Mouse (Mus musculus) embryo, embryonic 10 days (tissue): ENCODE data around the gene Rora.
A peak's percentile ranks its signal among the peaks of the same experiment; 100 is the strongest.

Source experiments
- DNase-seq: peaks from one replicate; pipeline ENCODE4 v3.0.0-alpha.2; 2015; ENCODE audit warnings: low spot score

The Rora gene

GRCm38 (mm10) chr9:69150224-69150623 is 496.6 kb downstream of the Rora start:
- peak; percentile 17 for DNase-seq

GRCm38 (mm10) chr9:69154684-69155083 is 501.1 kb downstream of the Rora start:
- no peak for DNase-seq

- DNase-seq, result no peak
These were observed 502.4 kb downstream of the Rora start for GRCm38 (mm10) chr9:69155836-69156595.

GRCm38 (mm10) chr9:69160818-69161217 is 507.2 kb downstream of the Rora start:
- no peak for DNase-seq

GRCm38 (mm10) chr9:69164653-69165052 is 511.1 kb downstream of the Rora start:
- no peak for DNase-seq

GRCm38 (mm10) chr9:69165096-69165836 is 511.7 kb downstream of the Rora start:
- no peak for DNase-seq

- DNase-seq, result no peak
These were observed 520.5 kb downstream of the Rora start for GRCm38 (mm10) chr9:69174061-69174460.

- no peak for DNase-seq
These were observed 521.0 kb downstream of the Rora start for GRCm38 (mm10) chr9:69174527-69175116.

- no peak for DNase-seq
These were observed 523.4 kb downstream of the Rora start for GRCm38 (mm10) chr9:69176988-69177387.

GRCm38 (mm10) chr9:69179224-69179623 is 525.6 kb downstream of the Rora start:
- no peak for DNase-seq

- no peak for DNase-seq
These were observed 527.4 kb downstream of the Rora start for GRCm38 (mm10) chr9:69180961-69181360.

- DNase-seq, result no peak
These were observed 527.8 kb downstream of the Rora start for GRCm38 (mm10) chr9:69181411-69181810.

GRCm38 (mm10) chr9:69183888-69184287 is 530.3 kb downstream of the Rora start:
- no peak for DNase-seq

- DNase-seq, result no peak
These were observed 537.1 kb downstream of the Rora start for GRCm38 (mm10) chr9:69190726-69191125.

GRCm38 (mm10) chr9:69192446-69192845 is 538.9 kb downstream of the Rora start:
- DNase-seq, result no peak

GRCm38 (mm10) chr9:69194638-69195605 is 541.3 kb downstream of the Rora start:
- no peak for DNase-seq

- DNase-seq, result no peak
These were observed 560.2 kb downstream of the Rora start for GRCm38 (mm10) chr9:69213796-69214195.

GRCm38 (mm10) chr9:69224841-69225240 is 571.3 kb downstream of the Rora start:
- no peak for DNase-seq

GRCm38 (mm10) chr9:69226424-69226823 is 572.8 kb downstream of the Rora start:
- peak; percentile 17 for DNase-seq

- no peak for DNase-seq
These were observed 574.2 kb downstream of the Rora start for GRCm38 (mm10) chr9:69227806-69228205.

- DNase-seq, result no peak
These were observed 576.3 kb downstream of the Rora start for GRCm38 (mm10) chr9:69229935-69230334.

GRCm38 (mm10) chr9:69234526-69234925 is 580.9 kb downstream of the Rora start:
- DNase-seq, result no peak
